Mouse (Mus musculus) spleen, adult 2 months (tissue): ENCODE results near the gene Etfbkmt.

Source experiments
- CTCF ChIP-seq: fragments of 200-500 bp; IDR thresholded peaks from 2 replicates; pipeline ENCODE4 v1.5.1; 2011; ENCODE audit warnings: mild to moderate bottlenecking, inconsistent platforms; ENCODE audit not compliant: insufficient read depth, insufficient read length, insufficient replicate concordance; ENCODE audit errors: extremely low read depth
- POLR2A ChIP-seq: fragments of 200-500 bp; IDR thresholded peaks from 2 replicates; pipeline ENCODE4 v1.6.1; 2011; ENCODE audit warnings: low read depth, low read length, inconsistent platforms

DNA sequence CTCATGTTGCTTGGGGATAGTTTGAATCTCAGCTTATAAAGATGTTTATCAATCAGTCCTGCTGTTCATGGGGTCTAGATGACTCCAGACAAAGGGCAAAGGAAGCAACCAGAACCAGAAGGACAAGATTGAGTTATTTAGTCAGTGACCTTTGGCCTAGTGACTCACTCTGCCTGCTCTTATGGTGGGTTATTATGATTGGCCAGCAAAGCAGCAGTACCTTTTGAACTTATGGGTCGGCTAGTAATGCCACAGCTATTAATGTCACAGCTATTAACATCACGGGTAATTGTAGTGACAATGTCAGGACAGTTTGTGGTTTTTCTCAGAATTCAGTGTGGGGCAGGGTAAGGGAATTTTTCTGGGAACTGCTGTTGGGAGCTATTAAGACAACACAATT, 1.7 kb upstream of the Etfbkmt start:
- TF ChIP-seq CTCF = no peak
- no peak for TF ChIP-seq POLR2A
